Mouse (Mus musculus) fat pad, adult 2 months (tissue): ENCODE data around the gene Mbd3.
"Not testable (repeated sequence)": the region's sequence is repeated elsewhere in the genome, so short reads cannot be mapped to it uniquely, and the experiment has no call there.

ENCODE experiments used
- DNase-seq: peaks from one replicate; pipeline ENCODE4 v3.0.0-alpha.2; 2011; ENCODE audit warnings: low read depth, low spot score; ENCODE audit errors: extremely low read depth

The Mbd3 gene

DNA sequence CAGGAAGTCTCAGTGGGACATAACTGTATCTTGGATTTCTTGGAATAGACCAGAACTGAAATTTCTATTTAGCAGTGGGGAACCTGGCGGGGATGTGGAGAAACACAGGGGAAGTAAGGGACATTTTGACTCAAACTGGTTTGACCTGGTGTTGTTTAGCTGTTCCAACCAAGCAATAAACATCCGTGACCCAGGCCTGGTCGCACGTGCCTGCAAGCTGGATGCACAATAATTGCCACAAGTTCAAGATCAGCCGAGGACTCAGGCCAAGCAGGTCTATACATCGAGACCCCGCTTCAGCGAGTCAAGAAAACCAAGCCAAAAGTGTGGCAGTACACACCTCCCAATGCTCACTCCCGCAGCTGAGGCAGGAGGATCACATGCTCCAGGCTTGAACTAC lies 27.4 kb downstream of the Mbd3 start:
- DNase-seq: no peak

DNA sequence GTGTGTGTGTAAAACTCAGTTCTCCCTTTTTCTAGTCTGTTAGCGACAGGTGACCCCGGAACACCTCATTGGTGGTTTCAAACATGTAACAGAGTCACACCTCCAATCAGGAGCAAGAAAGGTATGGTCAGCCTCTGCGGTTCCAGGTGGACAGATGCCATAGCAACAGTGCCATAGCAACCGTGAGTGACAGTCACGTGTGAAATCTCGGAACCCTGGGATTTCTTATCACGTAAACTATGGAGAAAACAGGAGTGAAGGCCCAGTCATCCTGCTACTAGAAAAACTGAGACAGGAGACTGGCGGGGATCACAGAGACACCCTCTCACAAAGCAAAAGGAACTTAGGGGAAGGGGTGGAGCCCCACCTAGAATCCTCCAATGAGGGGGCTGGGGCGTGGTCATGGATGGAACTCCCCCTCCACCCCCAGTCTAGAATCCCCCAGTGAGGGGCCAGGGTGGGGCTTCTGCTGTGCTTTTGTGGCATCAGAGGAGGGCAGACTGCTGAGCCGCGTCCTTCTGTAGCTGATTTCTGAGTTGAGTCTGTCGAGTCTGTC lies 27.9 kb downstream of the Mbd3 start:
- DNase-seq: no peak

DNA sequence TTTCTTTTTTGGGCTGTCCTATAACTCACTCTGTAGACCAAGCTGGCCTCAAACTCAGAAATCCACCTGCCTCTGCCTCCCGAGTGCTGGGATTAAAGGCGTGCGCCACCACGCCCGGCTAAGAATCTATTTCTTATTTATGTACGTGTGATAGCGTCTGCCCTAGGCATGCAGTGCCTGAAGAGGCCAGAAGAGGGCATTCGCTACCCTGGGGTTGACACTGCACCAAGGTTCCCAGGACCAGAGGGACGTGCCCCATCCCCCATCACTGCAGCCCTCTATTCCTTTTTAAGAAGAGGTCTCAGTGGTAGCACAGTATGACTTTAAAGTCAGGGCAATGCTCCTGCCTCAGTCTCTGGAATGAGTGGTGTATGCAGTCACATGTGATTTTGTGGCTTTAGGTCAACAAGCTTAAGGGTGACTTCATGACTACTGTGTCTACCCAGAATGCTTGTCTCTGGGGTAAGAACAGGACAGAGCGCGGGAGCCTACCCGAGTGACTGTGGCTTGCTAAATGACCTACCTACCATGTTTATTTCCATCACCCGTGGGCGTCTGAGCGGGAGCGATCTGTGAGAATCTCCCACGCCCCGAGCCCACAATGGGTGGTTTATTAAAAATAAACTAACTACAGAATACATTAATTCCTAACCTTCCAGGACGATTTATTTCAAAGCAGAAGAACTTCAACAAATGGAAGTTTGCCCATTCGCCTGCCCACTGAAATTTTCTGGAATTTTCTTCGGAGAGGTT lies 29.2 kb downstream of the Mbd3 start:
- no peak for DNase-seq

DNA sequence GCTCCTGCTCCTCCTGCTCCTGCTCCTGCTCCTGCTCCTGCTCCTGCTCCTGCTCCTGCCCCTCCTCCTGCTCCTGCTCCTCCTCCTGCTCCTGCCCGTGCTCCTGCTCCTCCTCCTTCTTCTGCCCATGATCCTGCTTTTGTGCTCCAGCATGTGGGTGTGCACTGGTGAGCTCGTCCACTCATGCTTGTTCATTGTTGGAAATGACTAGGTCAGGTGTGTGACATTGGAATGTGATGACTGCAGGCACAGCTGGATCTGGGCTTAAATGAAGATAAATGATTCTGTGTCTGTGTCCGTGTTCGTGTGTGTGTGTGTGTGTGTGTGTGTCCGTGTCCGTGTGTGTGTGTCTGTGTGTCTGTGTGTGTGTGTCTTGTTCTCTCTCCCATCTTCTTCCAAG lies 31.0 kb downstream of the Mbd3 start:
- DNase-seq: no peak

- no peak for DNase-seq
These were observed 31.4 kb downstream of the Mbd3 start for GRCm38 (mm10) chr10:80367954-80368353.

DNA sequence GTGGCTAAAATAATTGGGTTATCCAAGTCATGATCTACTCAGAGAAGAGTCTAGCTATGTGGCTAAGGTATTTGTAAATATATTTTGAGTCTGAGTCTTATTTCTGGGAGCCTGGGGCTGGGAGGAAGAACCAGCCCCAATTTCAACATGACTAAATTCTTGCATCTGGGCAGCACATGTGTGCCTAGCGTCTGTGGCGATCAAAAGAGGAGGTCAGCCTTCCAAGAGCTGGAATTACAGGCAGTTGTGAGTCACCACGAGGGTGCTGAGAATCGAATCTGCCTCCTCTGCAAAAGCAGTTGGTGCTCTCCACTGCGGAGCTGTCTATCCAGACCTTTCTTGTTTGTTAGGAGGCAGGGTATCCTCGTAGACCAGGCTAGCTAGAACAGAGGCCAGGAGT lies 33.6 kb downstream of the Mbd3 start:
- DNase-seq: no peak

DNA sequence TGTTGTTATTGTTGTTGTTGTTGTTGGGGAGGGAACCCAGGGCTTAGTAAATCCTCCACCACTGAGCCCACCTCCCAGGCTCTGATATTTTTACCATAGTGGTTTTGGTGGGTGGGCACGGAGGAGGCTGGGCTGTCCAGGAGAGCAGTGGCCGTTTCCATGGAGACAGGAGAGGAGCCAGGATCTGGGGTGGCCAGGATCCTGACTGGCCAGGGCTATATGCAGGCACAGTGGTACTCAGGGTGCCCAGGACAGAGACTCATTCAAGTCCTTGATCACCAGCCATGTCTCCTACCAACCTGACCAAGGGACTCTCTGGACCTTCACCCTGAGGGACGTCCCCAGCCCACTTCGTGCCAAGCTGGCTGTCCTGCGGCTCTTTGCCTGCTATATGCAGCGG lies 35.6 kb downstream of the Mbd3 start:
- DNase-seq: no peak

DNA sequence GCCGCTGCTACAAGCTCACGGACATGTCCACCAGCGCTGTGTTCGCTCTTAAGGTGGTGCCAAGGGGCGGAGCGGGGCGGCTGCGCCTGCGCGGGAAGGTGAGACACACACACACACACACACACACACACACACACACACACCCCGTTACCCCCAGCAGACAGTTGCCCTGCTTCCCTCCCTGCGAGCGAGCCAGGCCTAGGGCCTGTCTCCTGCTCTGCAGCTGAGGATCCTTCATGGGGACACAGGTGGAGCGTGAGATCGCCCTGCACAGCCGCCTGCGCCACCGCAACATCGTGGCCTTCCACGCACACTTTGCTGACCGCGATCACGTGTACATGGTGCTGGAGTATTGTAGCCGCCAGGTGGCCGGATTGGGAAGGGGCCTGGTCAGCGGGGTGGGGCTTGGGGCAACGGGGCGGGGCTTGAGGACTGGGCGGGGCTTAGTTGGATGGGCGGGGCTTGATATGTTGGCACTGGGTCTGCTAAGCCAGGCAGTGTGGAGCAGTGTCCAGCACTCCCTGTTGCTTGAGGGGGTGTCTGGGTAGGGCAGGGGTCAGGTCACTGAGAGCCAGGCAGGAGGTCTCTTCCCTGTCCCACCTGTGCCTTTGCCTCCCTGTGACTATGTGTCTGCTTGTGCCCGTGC lies 41.2 kb downstream of the Mbd3 start:
- no peak for DNase-seq

- DNase-seq: no peak
These were observed 42.0 kb downstream of the Mbd3 start for GRCm38 (mm10) chr10:80357336-80357735.

DNA sequence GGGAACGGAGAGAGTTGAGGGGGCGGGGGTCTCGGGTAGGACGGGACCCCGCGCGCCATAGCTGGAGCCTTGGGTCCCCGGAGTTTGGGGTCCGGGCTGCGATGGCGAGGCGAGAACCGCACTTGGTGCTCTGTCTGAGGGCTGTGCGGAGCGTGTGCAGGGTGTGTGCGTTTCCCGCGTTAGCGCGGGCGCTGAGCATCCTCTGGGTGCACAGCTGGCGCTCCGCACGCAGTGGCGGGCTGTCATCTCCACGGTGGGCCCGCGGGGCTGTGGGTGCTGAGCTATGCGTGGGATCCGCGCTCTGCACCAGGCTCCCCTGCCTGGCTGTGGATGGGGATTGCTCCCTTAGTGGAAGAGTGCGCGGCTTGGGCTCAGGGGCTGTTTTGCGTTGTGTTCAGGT lies 42.6 kb downstream of the Mbd3 start:
- DNase-seq: no peak

GRCm38 (mm10) chr10:80356001-80356682 lies 43.2 kb downstream of the Mbd3 start, which contains the start of gene Plk5:
Plk5 (plus strand) TSS chr10:80356459.
- DNase-seq: no peak

GRCm38 (mm10) chr10:80355431-80355830 lies 43.9 kb downstream of the Mbd3 start:
- no peak for DNase-seq

GRCm38 (mm10) chr10:80352727-80353126 lies 46.6 kb downstream of the Mbd3 start:
- no peak for DNase-seq

- DNase-seq: no peak
These were observed 47.5 kb downstream of the Mbd3 start for GRCm38 (mm10) chr10:80351896-80352295.

- no peak for DNase-seq
These were observed 49.1 kb downstream of the Mbd3 start for GRCm38 (mm10) chr10:80350292-80350691.

DNA sequence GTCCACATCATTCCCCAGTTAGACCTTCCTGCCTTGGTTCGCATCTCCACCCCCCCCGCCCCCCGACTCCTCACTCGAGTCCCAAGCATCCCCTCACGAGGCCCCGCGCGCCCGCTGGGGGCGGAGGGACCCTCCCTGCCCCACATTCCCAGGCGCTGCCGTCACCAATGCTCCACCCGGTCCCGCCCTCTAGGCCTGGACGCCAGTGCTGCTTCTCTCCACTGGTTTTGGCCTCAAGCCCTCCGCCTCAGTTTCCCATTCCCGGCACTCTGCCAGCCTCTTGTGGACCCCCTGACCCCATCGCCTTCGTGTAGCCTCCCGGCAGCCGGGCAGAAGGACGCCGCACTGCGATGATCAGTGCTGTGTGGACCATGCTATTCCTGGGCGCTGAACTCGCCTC lies 50.4 kb downstream of the Mbd3 start:
- DNase-seq: no peak

GRCm38 (mm10) chr10:80348244-80348781 lies 51.0 kb downstream of the Mbd3 start, which contains the start of gene Adamtsl5:
Adamtsl5 (minus strand) TSS chr10:80348412.
- no peak for DNase-seq

DNA sequence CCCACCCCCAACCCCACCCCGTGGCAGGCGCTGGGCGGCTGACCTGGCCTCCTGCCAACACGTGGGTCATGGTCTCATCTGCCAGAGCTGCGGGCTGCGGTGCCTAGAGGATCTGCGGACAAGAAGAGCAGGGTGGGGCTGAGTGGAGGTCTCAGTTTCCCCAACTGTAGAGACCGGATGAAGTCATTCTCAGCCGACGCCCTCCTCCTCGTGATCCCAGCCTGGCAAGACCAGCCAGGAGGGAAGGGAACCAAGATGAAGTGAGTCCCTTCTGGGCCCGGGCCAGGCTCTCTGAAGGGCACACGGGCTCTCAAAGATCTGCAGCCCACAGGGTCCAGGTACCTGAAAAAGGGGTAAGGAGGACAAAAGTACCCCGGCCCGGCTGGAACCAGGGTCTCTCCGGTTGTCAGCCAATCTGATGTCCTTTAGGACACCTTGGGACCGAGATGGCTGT lies 51.8 kb downstream of the Mbd3 start:
- no peak for DNase-seq

GRCm38 (mm10) chr10:80345929-80346328 lies 53.4 kb downstream of the Mbd3 start:
- DNase-seq: not testable (repeated sequence)

DNA sequence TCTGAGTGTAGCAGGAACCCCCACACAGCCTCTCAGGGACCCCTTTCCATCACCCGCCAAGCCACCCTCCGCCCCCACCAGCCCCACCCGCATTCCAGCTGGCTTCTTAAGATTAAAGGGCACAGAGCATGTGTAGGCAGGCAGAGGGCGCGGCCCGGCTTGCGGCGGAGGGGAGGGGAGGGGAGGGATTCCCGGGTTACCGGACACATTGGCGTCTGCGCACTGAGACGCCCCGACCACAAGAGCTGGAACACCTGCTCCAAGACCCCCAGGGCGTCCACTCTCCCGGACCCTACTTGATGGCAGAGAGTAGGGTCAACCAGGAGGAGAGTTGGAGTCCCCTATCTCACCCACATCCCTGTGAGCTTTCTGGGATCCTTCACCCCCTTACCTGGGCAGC lies 54.2 kb downstream of the Mbd3 start:
- no peak for DNase-seq

DNA sequence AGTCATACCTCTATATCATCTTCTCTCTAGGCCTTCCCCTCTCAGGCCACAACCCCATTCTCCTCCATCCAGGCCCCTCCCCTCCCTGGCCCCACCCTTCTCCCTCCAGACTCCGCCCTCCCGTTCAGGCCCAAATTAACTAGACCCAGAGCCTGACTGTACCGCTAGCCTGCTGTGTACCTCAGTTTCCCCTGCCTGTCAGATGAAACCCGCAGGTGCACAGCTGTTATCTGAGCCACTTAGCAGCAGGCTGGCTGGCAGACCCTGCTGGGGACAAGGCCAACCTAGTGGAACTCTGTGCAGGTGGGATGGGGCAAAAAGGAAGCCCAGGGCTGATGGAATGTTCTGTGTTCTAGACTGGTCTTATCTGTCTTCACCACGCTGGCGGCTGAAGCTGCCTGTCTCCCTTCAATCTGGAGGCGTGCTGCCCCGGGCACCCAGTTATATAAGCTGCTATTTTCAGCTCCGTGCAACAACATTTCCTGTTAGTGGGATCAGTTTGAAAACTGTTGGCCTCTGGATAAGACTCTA lies 55.2 kb downstream of the Mbd3 start:
- DNase-seq: no peak
